Mouse (Mus musculus) spleen, embryonic (tissue): Measurements from ENCODE around the gene Scrn3.

ENCODE experiments used
- CTCF ChIA-PET: fragments of 350-600 bp; sonication (Branson Sonifier 250); formaldehyde crosslinking; loops from one replicate; lab custom pipeline; 2022; lab: Charles Lee

Scrn3 gene

DNA sequence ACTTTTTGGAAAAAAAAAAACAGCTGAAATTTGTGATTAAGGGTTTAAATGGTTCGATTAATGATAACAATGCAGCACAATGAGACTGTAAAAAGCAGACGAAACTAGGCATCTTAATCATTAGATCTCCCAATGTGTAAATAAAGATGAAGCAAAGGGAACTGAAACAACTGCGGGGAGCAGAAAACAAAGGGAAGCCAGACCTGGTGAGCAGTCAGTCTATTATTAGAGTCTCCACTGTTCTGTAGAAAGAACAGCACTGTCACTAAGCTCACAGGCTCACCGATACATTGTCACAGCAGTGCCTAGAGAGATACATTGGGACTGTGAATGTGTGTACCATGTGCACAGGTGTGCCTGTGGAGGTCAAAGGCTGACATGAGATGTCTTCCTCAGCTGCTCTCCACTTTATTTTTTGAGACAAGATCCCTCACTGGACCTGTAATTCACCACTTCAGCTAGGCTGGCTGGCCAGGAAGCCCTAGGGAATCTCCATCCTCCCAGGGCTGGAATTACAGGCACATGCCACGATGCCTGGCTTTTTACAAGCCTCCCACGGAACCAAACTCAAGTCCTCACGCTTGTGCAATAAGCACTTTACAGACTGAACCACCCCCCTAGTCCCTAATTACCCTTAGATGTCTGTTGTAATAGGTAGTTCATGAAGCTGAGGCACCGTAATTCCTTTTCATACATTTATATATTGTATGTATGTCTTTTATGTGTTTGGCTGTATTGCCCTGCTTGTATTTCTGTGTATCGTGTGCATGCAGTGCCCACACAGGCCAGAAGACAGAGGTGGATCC, 59.3 kb downstream of the Scrn3 start:
- CTCF ChIA-PET: no interaction called here

GRCm38 (mm10) chr2:73378326-73378725, 65.9 kb downstream of the Scrn3 start:
- CTCF ChIA-PET: no interaction called here

DNA sequence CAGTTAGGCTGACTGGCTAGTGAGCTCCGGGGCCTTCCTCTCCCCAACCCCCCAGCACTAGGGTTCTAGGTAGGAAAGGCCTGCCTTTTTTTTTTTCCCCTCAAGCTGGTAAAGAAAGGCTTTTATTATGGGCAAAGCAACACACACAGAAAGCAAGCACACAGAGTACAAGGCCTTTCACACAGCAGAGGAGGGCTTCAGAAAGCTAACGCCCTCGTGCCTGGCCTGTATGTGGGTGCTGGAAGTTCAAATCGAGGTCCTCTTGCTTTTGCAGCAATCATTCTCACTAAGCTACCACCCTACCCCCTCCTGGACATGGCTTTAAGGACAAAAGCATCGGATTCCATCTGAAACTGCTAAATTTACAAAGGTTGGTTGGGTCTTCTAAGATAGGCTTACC, 67.3 kb downstream of the Scrn3 start:
- CTCF ChIA-PET: interaction anchor here (1.0 kb wide), 1 partner anchor 12 kb away, joined by 3 read pairs; no protein-coding TSS in a partner anchor

- CTCF ChIA-PET: interaction anchor here (1.0 kb wide), 1 partner anchor 13 kb away, joined by 3 read pairs; no protein-coding TSS in a partner anchor
Measured at GRCm38 (mm10) chr2:73380298-73380975, 68.0 kb downstream of the Scrn3 start.

DNA sequence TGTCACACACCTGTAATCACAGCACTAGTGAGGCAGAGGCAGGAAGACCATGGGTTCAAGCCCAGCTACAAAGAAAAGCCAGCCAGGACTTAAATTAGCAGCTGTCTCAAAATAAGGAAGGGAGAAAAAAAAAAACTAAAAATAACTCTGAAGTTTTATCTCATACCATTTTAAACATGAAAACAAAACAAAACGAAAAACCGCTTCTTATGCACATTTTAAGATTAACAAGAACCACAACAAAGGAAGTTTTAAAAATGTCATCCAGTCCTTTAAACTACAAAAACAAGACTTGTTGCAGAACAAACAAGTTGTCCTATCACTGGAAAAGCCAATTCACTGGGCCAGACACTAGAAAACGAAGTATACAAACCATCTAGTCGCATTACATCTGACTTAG, 72.8 kb downstream of the Scrn3 start:
- CTCF ChIA-PET: no interaction called here

- CTCF ChIA-PET: interaction anchor here (0.7 kb wide), 1 partner anchor 73 kb away, joined by 3 read pairs; the partner anchor contains the start of gene Cir1
Measured at GRCm38 (mm10) chr2:73385641-73386355, 73.4 kb downstream of the Scrn3 start.

GRCm38 (mm10) chr2:73386356-73387046, 74.1 kb downstream of the Scrn3 start, which contains the start of gene Gpr155:
Gene Gpr155 (minus strand): TSS chr2:73386572.
- CTCF ChIA-PET: interaction anchor here (0.7 kb wide), 1 partner anchor 74 kb away, joined by 3 read pairs; the partner anchor contains the start of gene Cir1
